Mouse (Mus musculus): ENCODE results near the gene Glt8d2.

Gene Glt8d2

GRCm38 (mm10) chr10:82690494-82690893, at the start of gene Glt8d2:
Gene Glt8d2, minus strand, starts transcription at chr10:82690650.
- ATAC-seq (ENCODE audit: low TSS enrichment) = peak; percentile 79

DNA sequence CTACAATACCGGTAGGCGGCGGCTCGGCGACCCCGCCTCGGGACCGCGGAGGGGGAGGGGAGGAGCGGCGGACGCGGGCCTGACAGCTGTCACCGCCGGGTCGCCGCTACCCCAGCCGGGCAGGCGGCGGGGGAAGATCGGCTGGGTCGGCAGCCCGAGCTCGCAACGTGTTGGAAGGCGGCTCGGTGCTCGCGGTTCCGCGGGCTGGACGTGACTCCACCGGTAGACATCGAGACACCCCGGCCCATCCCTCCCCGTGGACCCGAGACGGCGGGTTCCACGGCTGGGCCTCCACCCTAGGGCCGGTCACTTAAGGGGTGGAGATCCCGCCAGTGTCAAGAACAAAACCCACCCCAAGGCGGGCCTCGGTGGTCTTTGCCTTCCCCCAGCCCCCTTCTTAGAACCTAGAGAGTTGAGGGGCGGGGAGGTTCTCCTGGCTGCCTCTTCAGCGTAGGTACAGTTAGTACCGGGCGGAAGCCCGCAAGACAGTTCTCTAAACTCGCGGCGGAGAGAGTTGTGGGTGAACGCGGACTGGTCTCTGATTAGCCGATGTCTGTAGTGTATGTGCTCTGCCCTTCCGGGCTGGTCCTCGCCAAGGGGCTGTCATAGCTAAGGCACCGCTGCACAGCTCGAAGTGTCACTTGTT, 9.0 kb upstream of the Glt8d2 start:
- ATAC-seq (ENCODE audit: low TSS enrichment) = peak; percentile 25

DNA sequence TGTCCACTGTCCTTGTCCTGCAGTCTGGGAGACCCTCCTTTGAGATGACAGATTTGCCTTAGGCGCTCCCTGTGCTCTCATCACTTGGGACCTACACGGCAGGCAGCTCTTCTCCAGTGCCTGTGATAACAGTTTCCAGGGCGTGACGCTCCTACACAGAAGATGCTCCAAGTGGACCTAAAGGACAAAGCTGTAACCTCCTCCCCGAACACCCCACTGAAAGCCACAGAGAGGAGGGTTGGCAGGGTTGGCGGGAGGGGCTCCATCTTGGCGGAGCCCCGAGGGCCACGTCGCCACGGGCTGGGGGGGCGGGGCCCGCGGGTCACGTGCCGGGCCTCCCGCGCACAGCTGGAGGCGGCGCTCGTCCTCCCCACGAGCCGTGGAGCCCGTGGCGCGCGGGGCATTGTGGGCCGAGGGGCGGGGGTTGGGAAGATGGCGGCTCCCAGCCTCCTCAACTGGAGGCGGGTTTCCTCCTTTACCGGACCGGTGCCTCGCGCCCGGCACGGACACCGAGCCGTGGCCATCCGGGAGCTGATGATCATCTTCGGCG, 8.3 kb upstream of the Glt8d2 start:
- ATAC-seq (ENCODE audit: low TSS enrichment) = peak; percentile 81

DNA sequence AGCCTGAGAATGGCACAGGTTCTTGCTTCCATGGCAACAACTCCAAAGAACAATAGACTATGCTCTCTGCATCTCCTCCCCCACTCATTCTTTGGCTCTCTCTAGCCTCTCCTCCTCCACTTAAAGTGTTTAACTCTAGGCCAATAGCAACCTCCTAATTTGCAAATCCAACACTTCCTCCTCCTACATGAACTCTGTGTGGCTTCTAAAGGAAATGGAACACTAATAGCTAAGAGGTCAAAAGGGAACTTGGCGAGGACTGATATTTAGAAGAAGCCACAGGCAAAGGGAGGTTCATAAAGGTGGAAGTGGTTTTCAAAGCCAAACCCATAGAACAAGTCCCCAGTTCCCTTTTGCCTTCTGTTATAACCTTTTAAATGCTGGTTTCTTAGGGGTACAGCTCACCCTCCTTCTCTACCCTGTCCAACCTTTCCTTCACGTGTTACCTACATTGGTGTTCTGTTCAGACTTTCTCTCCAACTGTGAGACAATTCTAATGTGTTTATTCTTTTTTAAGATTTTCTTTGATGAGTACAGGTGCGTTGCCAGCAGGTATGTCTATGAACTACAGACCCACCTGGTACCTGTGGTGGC, 7.0 kb upstream of the Glt8d2 start:
- no peak for ATAC-seq (ENCODE audit: low TSS enrichment)

GRCm38 (mm10) chr10:82696453-82697079, 6.1 kb upstream of the Glt8d2 start:
- no peak for ATAC-seq (ENCODE audit: low TSS enrichment)

DNA sequence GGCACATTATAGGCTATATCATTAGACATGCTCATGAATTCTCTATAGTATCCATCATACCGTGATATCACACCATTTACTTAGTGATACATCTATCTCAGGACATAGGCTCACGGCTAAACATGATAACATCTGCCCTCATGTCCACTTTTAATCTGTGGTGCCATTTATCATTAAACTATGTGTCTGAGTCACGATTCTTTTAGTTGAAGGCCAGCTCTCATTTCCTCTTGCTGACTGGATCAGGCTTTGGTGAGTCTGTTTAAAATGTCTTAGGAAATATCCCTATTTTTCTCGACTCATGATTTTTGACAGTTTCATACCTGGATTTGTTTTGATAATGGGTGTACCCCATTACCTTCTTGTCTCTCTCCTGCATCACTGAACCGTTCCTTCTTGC, 5.5 kb upstream of the Glt8d2 start, which contains the start of gene Hcfc2:
Hcfc2 (plus strand) TSS at position 205 of the 400 bp plus-strand sequence.
- no peak for ATAC-seq (ENCODE audit: low TSS enrichment)

DNA sequence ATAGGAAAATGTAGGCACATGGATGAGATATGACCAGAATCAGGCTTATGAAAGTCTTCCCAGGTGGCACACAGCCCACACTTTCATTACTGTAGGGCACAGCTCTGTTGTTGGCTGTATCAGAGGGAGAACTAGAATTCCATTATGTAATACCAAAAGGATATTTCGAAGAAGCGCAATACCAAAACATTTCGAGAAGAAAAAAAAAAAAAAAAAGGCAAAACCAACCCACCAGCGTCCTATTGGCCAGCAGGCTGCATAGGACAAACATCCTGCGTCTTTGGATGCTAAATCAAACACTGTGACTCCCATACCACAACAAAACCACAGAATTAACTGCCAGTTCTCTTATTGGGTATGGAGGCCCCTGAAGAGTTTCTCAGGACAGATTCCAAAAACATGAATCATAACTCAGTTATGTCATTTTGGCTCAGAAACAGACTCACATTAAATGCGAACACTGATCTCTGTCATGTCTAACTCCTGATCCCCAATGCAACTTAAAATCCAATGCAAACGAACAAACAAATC, 704 bp downstream of the Glt8d2 start:
- peak; percentile 71 for ATAC-seq (ENCODE audit: low TSS enrichment)

DNA sequence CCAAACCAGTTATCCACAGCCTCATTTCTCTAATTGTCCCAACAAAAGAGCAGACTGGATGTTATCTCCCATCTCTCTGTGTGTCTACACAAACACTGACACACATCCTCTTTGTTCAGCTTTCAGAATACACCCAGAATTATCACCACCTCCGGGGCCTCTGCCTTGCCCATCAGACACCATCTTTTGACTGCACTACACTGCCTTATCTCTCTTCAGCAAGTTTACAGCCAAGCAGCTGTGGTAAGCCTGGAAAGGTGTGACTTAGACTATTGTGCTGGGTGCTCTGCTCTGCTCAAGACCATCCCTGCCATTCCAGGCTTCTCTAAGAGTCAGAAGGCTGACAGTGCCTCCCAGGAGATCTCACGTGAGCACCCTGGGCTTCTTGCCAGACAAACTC, 5.0 kb downstream of the Glt8d2 start:
- ATAC-seq (ENCODE audit: low TSS enrichment) = no peak

DNA sequence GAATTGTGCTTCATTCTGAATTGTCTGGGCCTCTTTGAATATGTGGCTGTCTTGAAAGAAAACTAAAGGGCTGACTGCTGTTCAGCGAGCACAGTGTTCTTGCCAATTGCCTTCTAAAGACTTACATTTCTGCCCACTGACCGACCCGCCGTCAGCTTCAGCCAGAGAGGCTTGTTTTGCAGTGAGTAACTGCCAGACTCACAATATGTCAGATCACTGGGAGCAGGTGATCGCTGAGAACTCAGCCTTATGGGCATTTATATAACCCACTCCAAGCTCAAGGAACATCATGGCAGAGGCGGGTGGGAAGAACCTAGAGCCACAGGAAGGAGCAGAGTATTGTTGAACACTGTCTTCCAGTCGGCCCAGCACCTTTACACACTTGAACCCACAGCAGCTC, 8.8 kb downstream of the Glt8d2 start:
- ATAC-seq (ENCODE audit: low TSS enrichment) = peak; percentile 22

DNA sequence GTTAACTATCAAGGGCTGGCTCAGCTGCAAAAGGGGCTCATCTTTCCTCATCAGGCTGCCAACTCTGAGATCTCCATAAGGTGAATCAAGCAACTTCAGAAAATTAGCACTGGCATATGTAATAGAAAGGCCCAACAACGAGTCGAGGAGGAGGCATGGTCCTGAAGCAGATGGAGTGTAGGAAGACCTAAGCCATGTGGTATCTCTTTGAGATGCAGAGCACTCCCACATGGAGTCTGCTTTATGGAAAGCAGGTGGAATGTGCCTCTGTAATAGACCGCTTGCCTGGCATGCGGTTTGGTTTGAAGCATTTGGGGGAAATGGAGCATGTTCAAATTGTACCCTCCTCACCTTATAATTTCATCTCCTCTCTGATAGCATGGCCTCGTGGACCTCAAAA, 9.7 kb downstream of the Glt8d2 start:
- peak; percentile 89 for ATAC-seq (ENCODE audit: low TSS enrichment)

GRCm38 (mm10) chr10:82676949-82677348, 13.5 kb downstream of the Glt8d2 start:
- ATAC-seq (ENCODE audit: low TSS enrichment) = no peak; the same call in 1 of the 2 replicates

DNA sequence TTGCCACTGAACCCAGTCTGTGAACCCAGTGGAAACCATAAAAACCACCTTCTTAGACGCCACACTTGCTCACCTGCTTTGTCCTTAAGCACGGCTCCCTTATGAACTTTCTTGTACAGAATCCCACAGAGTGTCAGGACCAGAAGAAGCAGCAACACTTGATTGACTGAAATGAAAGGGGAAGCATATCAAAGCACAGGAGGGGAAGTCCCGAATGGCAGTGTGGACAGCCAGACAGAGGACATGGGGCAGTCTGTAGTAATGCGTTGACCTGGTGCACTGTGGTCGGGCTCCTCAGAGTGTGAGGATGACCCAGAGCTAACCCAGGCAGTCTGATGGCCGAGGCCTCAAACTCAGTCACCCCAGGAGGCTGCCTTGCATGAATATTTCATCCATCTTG, 20.2 kb downstream of the Glt8d2 start:
- ATAC-seq (ENCODE audit: low TSS enrichment) = no peak

- peak; percentile 73 for ATAC-seq (ENCODE audit: low TSS enrichment)
Observed at GRCm38 (mm10) chr10:82666436-82667234, 23.8 kb downstream of the Glt8d2 start.

DNA sequence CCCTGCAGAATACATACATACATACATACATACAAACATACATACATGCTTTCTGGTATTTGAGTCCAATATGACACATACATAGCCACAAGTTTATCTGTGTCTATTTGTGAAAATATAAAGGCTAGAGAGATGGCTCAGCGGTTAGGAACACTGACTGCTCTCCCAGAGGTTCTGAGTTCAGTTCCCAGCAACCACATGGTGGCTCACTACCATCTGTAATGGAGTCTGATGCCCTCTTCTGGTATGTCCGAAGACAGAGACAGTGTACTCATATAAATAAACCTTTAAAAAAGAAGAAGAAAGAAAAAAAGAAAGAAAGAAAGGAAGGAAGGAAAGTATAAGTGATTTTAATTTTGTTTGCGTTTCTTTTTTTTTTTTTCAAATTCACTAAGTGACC, 24.5 kb downstream of the Glt8d2 start:
- no peak for ATAC-seq (ENCODE audit: low TSS enrichment)

- no peak for ATAC-seq (ENCODE audit: low TSS enrichment)
Observed at GRCm38 (mm10) chr10:82663289-82663688, 27.2 kb downstream of the Glt8d2 start.

DNA sequence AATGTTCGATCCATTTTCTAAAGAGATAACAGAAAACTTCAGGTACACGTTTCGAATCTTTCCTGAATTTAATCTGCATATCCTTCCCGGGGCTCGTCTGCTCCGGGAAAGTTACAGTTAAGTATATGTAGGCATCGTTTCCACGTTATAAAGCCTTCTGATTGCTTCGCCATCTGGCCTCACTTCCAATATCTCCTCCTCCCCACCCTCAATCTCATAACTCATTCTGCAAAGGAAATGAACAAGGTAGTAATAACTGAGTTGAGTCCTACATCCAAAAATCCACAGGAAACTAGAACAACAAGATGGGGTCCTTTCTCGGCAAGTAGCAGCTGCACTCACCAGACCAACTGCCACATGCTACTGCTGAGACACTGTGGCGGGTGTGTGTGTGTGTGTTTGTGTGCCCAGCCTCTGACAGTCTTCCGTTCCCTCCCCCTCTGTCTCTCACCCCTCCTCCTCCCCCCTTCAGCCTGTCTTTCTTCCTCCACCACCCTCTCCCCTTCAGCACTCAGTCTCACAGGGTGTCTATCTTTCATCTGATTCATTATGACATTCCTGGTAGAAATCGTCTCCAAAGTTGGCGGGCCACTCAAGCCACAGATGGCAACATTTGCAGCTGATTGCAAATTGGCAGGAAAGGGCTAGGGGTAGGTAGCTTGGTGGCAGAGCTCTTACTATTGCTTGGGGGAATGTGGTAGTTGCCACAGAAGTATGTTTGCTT, 28.0 kb downstream of the Glt8d2 start:
- peak; percentile 25 for ATAC-seq (ENCODE audit: low TSS enrichment)

DNA sequence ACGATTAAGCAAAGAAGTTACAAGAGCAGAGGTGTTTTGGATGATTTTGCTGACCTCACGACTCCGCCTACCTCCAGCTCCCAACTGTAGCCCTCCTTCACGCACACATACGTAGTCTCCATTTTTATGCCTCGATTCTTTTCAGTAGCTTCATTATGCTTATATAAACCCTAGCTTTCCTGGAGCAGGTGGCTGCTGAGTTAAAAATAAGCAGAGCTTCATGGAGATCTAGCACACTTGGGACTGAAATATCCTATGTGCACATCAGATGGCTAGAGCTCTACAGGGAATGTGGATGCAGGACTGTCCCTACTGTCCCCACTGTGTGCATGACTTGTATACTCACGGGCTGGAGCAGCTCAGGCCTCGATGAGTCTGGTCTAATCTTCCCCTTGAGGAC, 28.6 kb downstream of the Glt8d2 start:
- ATAC-seq (ENCODE audit: low TSS enrichment) = peak; percentile 86

DNA sequence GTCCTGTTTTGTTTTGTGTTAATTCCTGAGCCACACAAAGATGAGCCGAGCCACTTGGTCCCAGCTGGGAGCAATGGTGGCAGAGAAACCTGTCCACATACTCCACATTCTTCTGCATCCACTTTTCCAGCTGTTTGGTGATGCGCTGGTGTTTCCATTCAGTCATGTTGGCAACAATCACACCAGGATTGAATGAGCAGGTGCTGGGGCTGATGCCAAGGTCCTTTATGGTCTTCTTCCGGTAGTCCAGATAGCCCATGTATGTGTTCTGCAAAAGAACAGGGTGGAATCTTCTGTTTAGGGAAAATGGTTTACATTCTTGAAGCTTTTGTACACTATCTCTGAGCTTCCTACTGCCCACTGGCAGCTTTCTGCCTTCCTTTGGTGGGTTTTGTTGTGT, 35.9 kb downstream of the Glt8d2 start:
- ATAC-seq (ENCODE audit: low TSS enrichment) = no peak

GRCm38 (mm10) chr10:82652625-82653024, 37.8 kb downstream of the Glt8d2 start:
- no peak for ATAC-seq (ENCODE audit: low TSS enrichment)

DNA sequence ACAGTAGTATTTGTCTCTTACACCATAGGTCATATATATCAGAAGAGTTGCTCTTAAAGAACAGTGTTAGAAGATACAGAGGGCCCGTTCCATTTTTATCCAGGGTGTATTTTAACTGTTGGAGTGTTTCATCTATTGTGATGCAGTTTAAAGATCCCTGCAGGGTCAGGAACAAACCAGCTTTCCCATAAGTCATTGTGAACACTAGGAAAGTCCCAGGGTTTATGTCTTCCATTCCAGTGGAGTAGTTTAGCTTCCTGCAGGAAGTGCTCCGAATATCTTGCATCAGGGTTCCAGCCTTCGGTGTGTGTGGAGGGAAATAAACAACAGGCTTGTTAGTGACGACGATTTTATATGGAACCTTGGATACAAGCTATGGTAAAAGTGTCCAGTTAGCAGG, 39.2 kb downstream of the Glt8d2 start:
- ATAC-seq (ENCODE audit: low TSS enrichment) = no peak

DNA sequence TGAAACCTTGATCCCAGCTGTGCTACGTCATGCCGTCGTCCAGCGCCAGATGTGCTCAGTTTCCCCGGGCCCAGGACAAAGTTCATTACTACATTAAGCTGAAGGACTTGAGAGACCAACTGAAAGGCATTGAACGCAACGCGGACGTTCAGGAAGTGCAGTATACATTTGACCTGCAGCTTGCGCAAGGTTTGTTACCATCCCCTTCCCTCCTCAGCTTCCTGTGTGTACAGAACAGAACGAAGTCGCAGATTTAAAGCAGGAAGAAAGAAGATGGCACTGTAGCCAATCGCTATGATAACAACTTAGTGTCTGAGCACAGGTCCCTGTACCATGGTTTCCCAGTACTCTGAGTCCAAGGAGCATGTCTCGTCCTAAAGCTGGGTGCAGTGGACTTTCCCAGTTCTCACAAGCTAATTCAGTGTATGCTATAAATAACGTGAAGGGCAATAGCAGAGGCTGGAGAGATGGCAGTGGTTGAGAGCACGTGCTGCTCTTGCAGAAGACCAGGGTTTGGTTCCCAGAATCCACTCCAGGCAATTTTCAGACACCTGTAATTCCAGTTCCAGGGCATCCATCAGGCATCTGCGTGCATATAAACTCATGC, 43.1 kb downstream of the Glt8d2 start:
- no peak for ATAC-seq (ENCODE audit: low TSS enrichment)

Data from frontal cortex, adult (tissue).